Mouse (Mus musculus): ENCODE data around the gene Nav1. TPM values are rescaled to one million over a fixed set of nuclear protein-coding genes. Genes with fewer than 3 reads are reported as not detected.

Nav1 gene
- total RNA-seq, 1 experiment from 2014 or later: 7.2 TPM

- no peak for ATAC-seq (replicated peaks; ENCODE audit: insufficient number of reproducible peaks, low FRiP score, low TSS enrichment, poor library complexity, severe bottlenecking)
Observed at GRCm38 (mm10) chr1:135586903-135587302, 20.2 kb downstream of the Nav1 start.

- no peak for ATAC-seq (replicated peaks; ENCODE audit: insufficient number of reproducible peaks, low FRiP score, low TSS enrichment, poor library complexity, severe bottlenecking)
Observed at GRCm38 (mm10) chr1:135585573-135585972, 21.5 kb downstream of the Nav1 start.

GRCm38 (mm10) chr1:135584587-135585541 lies 22.2 kb downstream of the Nav1 start:
- no peak for ATAC-seq (replicated peaks; ENCODE audit: insufficient number of reproducible peaks, low FRiP score, low TSS enrichment, poor library complexity, severe bottlenecking)

- ATAC-seq (replicated peaks; ENCODE audit: insufficient number of reproducible peaks, low FRiP score, low TSS enrichment, poor library complexity, severe bottlenecking): no peak
Observed at GRCm38 (mm10) chr1:135583678-135584515, 23.2 kb downstream of the Nav1 start.

- ATAC-seq (replicated peaks; ENCODE audit: insufficient number of reproducible peaks, low FRiP score, low TSS enrichment, poor library complexity, severe bottlenecking): no peak
Observed at GRCm38 (mm10) chr1:135583081-135583677, 23.9 kb downstream of the Nav1 start.

- no peak for ATAC-seq (replicated peaks; ENCODE audit: insufficient number of reproducible peaks, low FRiP score, low TSS enrichment, poor library complexity, severe bottlenecking)
Observed at GRCm38 (mm10) chr1:135581001-135581400, 26.1 kb downstream of the Nav1 start.

- ATAC-seq (replicated peaks; ENCODE audit: insufficient number of reproducible peaks, low FRiP score, low TSS enrichment, poor library complexity, severe bottlenecking): no peak
Observed at GRCm38 (mm10) chr1:135579111-135579510, 28.0 kb downstream of the Nav1 start.

- no peak for ATAC-seq (replicated peaks; ENCODE audit: insufficient number of reproducible peaks, low FRiP score, low TSS enrichment, poor library complexity, severe bottlenecking)
Observed at GRCm38 (mm10) chr1:135577793-135578192, 29.3 kb downstream of the Nav1 start.

- no peak for ATAC-seq (replicated peaks; ENCODE audit: insufficient number of reproducible peaks, low FRiP score, low TSS enrichment, poor library complexity, severe bottlenecking)
Observed at GRCm38 (mm10) chr1:135575393-135575792, 31.7 kb downstream of the Nav1 start.

GRCm38 (mm10) chr1:135574451-135575208 lies 32.5 kb downstream of the Nav1 start:
- no peak for ATAC-seq (replicated peaks; ENCODE audit: insufficient number of reproducible peaks, low FRiP score, low TSS enrichment, poor library complexity, severe bottlenecking)

- no peak for ATAC-seq (replicated peaks; ENCODE audit: insufficient number of reproducible peaks, low FRiP score, low TSS enrichment, poor library complexity, severe bottlenecking)
Observed at GRCm38 (mm10) chr1:135572139-135572892, 34.8 kb downstream of the Nav1 start.

GRCm38 (mm10) chr1:135568087-135568486 lies 39.0 kb downstream of the Nav1 start:
- no peak for ATAC-seq (replicated peaks; ENCODE audit: insufficient number of reproducible peaks, low FRiP score, low TSS enrichment, poor library complexity, severe bottlenecking)

GRCm38 (mm10) chr1:135566611-135567010 lies 40.5 kb downstream of the Nav1 start:
- no peak for ATAC-seq (replicated peaks; ENCODE audit: insufficient number of reproducible peaks, low FRiP score, low TSS enrichment, poor library complexity, severe bottlenecking)

GRCm38 (mm10) chr1:135565775-135566174 lies 41.3 kb downstream of the Nav1 start:
- ATAC-seq (replicated peaks; ENCODE audit: insufficient number of reproducible peaks, low FRiP score, low TSS enrichment, poor library complexity, severe bottlenecking): no peak

GRCm38 (mm10) chr1:135564660-135565519 lies 42.2 kb downstream of the Nav1 start:
- no peak for ATAC-seq (replicated peaks; ENCODE audit: insufficient number of reproducible peaks, low FRiP score, low TSS enrichment, poor library complexity, severe bottlenecking)

- ATAC-seq (replicated peaks; ENCODE audit: insufficient number of reproducible peaks, low FRiP score, low TSS enrichment, poor library complexity, severe bottlenecking): no peak
Observed at GRCm38 (mm10) chr1:135563781-135564414, 43.2 kb downstream of the Nav1 start.

Data from monocyte, adult 5-6 weeks (primary cell).